Mouse (Mus musculus) right cerebral cortex, adult 18-20 months (tissue): Measurements from ENCODE around the gene Slfn5.
"Not testable (repeated sequence)": the region's sequence is repeated elsewhere in the genome, so short reads cannot be mapped to it uniquely, and the experiment has no call there.

Experiments
- DNase-seq: peaks from one replicate; pipeline ENCODE4 v3.0.0; 2022; ENCODE audit warnings: mixed read lengths

Slfn5 gene

DNA sequence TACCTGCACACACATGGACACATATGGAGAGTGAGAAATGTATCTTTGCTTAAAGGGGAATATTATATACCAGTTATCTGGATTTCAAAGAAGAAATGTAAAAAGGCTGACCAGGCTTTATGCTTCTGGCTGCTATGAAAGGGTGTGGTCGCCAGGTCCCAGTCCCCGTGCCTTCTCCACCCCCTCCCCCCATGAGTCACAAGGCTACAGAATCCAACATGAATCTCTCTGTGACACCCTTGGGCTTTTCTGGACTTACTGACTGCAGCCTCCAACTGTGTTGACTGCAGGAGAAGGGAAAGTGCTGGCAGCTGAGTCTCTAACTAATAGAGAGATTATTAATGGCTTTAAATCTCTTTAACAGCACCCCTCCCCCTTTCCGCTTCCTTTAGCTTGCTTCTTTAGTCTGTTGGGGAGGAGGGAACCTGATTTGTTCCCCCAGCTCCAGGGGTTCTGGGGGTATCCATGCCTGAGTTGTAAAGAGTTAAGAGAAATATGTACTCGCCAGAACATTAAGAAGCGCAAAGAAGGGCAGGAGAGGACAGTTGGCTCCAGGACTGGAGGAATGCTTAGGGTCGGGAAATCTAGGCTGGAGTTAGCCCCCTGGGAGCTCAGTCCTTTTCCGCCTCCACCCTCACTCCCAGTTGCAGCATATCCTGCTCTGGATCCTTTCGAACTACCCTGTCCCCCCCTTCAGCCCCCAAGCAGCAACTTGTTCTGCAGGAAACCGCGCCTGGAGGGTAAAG is at the start of gene Slfn5:
TSS of gene Slfn5 (plus strand) at position 614 of the 746 bp plus-strand sequence.
- no peak for DNase-seq

DNA sequence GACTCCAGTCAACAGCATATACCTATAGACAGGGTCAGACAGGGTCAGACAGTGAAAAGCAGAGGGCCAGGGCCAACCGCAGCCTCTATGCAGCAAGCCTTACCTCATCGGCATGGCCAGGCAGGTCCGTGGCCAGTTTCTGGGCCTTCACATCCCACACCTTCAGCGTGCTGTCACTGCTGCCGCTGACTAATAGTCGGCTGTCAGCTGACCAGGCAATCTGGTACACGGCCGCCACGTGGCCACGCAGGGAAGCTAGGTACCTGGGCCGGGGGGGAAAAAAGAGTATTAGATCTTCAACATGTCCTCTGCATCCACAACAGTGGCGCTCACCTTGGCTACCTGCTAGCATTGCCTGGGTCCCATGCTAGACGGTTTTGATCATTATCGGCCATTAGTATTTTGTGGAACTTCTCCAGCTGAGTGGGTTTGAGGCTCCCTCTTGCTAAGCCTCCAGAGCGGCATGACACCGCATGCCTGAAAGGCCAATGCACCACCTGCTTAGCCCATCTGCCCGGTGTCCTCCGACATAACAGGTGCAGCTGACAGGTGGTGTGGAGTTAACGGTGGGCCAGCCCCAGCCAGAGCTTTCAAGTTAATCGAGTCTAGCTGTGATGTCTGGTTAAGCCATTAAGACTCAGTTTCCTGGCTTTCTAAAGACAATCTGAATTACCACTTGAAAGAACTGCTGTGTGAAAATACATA is 49.4 kb upstream of the Slfn5 start:
- DNase-seq: no peak

DNA sequence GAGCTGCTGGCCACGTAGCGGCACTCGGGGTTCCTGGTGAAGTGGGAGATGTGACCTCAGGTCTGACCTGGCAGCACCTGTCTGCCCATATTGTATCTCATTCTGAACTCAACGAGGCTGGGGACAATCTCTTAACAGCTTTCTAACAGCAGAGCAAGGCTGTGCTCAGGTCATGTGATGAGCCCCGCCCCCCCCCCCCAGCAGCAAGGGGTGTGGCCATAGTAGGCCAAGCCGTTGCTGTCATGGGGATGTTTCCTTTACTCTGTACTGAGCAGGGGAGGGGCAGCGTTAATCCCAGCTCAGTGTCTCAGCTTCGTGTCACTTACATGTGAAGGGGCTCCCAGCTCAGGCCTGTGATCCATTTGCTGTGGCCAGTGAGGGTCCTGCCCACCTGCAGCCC is 46.2 kb upstream of the Slfn5 start:
- DNase-seq: no peak

- no peak for DNase-seq
Observed at GRCm38 (mm10) chr11:82905816-82906215, 45.3 kb upstream of the Slfn5 start.

DNA sequence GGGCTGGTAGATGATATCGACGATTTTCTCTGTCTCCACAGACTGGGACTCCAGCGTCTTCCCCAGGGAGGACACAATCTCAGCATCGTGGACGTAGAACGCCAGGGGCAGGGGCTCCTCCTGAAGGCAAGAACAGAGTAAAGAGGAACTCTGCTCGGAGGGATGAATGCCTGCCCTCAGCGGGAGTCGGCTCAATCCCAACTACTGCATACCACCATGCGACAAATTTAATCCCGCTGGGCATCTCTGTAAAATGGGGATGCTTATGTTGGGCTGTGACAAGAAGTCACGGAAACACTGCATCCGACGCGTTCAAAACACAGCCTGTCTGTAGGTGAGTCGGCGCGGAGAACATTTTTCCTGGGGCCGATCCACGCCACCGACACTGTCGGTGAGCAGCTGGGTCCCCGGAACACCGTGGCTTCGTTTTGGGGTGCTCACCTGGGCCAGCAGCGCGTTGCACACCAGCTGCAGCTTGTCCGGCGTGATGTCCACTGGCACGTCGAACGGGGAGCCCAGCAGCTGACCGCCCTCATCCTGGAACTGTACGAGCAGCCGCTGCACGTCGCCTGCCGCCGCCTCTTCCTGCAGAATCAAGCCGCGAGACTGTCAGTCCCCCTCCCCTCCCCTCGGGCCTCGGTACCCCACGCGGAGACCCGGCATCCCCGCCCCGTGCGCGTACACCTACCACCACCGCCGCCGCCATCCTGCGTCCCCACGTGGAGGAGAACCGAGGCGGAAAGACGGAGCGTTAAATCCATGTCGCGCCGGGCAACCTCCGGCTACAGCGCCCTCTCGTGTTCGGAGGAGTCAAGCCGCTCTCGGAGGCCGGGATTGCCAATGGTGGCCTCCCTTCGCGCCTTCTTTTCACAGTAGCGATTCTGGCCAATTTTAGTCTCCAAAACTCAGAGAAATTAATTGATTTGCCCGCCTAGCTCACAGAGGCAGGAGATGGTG is 43.2 kb upstream of the Slfn5 start, which contains the start of gene Nle1:
TSS of gene Nle1 (minus strand) at position 761 of the 957 bp plus-strand sequence.
- peak; percentile 92 for DNase-seq

DNA sequence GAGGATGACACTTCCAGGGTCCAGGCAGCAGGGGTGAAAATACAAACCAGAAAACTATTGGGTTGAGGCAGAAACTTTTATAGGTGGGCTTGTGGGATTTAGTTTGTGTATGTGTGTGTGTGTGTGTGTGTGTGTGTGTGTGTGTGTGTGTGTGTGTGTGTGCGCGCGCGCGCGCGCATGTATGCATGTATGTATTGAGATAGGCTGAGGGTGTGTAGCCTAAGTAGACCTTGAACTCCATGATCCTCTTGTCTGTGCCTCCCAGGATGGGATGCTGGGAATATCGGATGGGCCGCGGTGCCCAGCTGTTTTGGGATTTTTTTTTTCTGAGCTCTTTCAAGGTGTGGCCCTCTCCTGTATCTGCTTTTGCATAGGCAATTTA is 42.5 kb upstream of the Slfn5 start:
- DNase-seq: no peak

DNA sequence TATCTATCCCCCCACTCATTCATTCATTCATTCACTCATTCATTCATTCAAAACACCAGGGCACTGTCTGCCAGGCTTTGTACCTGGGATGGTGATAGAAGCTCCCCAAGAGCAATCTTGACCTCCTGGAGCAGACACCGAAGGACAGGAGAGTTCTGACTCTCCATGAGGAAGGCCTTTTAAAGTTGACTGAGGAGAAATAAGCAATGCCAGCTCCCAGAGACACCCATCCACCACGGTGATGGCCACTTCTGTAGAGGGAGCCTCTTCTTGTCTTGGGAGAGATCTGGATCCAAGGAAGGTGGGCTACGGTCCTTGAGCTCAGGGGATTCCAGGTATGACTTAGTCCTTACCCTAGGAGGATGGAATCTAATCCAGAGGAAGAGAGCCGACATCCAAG is 40.9 kb upstream of the Slfn5 start, which contains the start of gene Unc45b:
TSS of gene Unc45b (plus strand) at position 301 of the 400 bp plus-strand sequence.
- no peak for DNase-seq

DNA sequence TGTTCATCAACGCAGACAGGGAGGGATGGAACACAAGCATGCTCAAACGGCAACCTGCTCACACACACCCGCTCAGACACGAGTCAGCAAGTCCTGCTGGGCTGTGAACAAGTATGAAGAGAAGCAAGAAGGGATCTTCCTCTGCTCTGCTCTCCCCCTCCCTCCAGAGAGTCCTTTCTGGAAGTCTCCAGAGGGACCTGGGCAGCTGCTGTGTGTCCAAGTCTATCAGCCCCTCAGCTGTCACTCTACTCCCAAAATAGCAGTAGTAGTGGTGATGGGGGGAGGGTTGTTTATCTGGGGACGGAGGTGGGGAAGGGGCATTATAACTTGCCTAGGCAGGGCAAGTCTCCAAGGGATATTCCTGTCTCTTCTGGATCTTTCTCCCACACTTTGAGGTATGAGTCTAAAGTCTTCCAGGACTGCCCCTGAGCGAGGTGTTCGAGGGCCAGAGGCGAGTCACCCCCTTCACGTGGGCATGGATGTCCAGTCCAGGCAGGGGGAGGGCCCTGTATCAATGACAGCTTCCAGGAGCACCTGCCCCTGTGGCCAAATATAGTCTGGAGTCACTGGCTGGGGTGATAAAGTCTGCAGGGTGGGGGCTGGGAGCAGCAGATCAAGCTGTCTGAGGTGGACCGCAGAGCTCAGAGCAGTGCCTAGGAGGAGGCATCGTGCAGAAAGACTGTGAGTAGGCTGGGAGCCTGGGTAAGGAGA is 40.3 kb upstream of the Slfn5 start:
- no peak for DNase-seq

DNA sequence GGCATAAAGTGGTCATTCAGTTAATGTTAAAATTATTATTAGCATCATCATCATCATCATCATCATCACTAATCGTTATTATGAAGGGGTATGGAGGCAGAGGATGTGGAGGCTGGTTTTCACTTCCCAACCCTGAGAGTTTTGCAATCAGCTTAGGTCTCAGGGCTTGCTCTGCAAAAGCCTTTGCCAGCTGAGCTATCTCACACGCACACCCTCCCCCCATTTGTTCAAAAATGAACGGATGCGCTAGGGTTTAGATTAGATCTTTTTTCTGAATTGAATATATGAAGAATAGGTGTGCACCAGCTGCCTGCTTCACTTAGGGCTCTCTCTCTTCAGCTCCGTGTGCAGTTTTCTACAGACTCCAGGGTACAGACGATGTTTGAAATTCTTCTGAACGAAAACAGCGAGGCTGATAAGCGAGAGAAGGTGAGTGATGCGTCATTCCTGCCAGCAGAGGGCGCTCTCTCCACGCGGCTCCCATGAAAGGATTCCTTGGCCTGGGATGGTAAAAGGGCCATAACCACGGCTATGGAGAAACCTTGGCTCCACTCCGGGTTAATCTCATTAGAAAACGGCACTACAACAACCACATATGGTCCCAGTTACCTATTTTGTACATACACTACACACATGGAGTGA is 36.3 kb upstream of the Slfn5 start:
- DNase-seq: peak; percentile 74

DNA sequence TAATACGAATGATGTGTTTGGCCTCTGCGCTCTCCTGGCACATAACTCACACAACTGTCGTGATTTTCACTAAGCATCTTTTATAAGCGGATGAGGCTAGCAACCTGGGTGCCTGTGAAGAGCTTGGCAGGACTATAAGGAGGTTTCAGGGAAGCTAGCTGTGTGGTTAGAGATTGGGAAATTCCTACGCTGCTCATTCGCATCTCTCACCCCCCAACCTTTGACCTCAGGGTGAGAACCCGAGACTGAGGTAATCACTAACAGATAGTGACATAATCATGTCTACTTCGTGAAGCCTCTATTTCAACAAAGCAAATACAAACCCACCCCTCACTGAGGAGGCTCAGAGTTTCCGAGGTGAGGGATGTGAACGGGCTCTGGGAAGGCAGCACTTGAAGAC is 30.4 kb upstream of the Slfn5 start:
- no peak for DNase-seq

- no peak for DNase-seq
Observed at GRCm38 (mm10) chr11:82921691-82922090, 29.5 kb upstream of the Slfn5 start.

DNA sequence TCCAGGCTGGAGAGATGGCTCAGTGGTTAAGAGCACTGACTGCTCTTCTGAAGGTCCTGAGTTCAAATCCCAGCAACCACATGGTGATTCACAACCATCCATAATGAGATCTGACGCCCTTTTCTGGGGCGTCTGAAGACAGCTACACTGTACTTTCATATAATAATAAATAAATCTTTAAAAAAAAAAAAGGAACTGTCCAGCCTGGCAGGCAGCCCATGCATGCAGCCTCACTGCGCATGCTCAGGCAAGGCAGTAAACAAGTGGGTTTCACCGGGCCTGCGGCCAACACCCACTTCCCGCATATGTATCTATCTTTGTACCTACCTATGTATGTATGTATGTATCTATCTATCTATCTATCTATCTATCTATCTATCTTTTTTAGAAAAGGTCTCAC is 27.2 kb upstream of the Slfn5 start:
- DNase-seq: not testable (repeated sequence)

DNA sequence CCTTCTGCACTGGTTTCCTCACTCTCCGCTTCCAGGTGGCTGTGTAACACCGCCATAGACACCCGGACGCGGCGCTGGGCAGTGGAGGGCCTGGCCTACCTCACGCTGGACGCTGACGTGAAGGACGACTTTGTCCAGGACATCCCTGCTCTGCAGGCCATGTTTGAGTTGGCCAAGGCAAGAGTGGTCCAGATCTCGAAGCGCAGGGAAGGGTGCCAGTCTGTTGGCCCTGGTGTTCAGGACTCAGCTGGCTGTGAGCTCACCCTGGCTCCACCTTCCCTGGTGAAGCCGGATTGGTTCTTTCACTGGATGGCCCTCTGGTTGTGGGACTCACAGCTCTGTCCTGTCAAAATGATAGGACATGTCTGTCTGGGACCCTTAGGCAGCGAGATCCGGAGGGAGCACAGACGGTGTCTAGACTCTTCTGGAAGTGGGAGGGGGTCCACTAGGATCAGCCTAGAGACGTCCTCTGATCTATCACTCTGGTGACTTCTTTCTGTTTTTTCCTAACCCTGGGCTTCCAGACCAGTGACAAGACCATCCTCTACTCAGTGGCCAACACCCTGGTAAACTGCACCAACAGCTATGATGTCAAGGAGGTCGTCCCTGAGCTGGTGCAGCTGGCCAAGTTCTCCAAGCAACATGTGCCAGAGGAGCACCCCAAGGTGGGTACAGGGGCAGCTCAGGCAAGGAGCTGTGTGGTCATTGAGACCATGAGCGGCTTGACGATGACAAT is 22.1 kb upstream of the Slfn5 start:
- DNase-seq: no peak

DNA sequence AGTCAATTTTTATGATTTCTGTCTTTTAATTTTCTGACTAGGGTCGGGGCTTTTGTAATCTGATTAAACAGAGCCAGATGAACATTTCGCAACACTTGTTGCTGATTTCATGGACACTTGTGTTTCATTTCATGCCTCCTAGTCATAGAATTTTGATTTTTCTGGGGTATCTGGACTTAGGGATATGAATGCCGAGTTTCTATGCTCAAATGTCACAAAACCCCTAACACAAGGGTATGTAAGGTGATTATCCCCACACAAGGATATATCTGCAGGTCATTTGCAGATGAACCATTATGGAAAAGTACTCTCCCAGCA is 21.6 kb upstream of the Slfn5 start:
- DNase-seq: no peak

DNA sequence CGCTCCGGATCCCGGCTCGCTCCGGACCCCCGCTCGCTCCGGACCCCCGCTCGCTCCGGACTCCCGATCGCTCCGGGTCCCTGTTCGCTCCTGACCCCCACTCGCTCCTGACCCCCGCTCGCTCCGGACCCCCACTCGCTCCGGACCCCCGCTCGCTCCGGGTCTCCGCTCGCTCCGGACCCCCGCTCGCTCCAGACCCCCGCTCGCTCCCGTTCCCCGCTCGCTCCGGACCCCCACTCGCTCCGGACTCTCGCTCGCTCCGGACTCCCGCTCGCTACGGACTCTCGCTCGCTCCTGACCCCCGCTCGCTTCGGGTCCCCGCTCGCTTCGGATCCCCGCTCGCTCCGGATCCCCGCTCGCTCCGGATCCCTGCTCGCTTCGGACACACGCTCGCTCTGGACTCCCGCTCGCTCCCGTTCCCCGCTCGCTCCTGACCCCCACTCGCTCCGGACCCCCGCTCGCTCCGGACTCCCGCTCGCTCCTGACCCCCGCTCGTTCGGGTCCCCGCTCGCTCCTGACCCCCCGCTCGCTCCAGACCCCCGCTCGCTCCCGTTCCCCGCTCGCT is 20.7 kb upstream of the Slfn5 start:
- DNase-seq: not testable (repeated sequence)

GRCm38 (mm10) chr11:82931161-82931560 is 20.0 kb upstream of the Slfn5 start:
- not testable (repeated sequence) for DNase-seq

DNA sequence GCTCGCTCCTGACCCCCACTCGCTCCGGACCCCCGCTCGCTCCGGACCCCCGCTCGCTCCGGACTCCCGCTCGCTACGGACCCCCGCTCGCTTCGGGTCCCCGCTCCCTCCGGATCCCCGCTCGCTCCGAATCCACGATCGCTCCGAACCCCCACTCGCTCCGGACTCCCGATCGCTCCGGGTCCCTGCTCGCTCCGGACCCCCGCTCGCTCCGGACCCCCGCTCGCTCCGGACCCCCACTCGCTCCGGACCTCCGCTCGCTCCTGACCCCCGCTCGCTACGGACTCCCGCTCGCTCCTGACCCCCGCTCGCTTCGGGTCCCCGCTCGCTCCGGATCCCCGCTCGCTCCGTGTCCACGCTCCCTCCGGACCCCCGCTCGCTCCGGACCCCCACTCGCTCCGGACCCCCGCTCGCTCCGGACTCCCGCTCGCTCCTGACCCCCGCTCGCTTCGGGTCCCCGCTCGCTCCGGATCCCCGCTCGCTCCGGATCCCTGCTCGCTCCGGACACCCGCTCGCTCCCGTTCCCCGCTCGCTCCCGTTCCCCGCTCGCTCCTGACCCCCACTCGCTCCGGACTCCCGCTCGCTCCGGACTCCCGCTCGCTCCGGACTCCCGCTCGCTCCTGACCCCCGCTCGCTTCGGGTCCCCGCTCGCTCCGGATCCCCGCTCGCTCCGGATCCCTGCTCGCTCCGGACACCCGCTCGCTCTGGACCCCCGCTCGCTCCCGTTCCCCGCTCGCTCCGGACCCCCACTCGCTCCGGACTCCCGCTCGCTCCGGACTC is 19.3 kb upstream of the Slfn5 start:
- DNase-seq: not testable (repeated sequence)

- no peak for DNase-seq
Observed at GRCm38 (mm10) chr11:82933186-82933585, 18.0 kb upstream of the Slfn5 start.

- DNase-seq: no peak
Observed at GRCm38 (mm10) chr11:82943336-82943735, 7.8 kb upstream of the Slfn5 start.

DNA sequence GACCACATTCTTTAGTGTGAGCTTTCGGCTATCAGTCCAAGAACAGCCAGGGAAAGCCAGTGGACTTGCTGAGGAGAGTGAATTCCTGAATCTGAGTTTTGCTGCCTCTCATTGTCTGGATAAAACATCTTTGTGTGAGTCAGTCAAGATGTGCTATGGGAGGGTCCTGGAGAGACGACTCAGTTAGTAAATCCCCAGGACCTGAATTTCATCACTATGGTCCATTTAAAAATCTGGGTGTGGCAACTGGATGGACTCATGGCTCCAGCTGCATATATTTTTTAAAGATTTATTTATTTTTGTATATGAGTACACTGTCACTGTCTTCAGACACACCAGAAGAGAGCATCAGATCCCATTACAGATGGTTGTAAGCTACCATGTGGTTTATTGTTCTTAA is 5.5 kb upstream of the Slfn5 start:
- DNase-seq: no peak
